Mouse (Mus musculus): ENCODE results near the gene Gm281. TPM values are rescaled to one million over a fixed set of nuclear protein-coding genes. Genes with fewer than 3 reads are reported as not detected.
"Not testable (repeated sequence)": the region's sequence is repeated elsewhere in the genome, so short reads cannot be mapped to it uniquely, and the experiment has no call there.

The Gm281 gene
- not detected in 2 replicates for polyA plus RNA-seq (2015; fragmentation: Nextera tagmentation; extraction: Ambion mirVana)

DNA sequence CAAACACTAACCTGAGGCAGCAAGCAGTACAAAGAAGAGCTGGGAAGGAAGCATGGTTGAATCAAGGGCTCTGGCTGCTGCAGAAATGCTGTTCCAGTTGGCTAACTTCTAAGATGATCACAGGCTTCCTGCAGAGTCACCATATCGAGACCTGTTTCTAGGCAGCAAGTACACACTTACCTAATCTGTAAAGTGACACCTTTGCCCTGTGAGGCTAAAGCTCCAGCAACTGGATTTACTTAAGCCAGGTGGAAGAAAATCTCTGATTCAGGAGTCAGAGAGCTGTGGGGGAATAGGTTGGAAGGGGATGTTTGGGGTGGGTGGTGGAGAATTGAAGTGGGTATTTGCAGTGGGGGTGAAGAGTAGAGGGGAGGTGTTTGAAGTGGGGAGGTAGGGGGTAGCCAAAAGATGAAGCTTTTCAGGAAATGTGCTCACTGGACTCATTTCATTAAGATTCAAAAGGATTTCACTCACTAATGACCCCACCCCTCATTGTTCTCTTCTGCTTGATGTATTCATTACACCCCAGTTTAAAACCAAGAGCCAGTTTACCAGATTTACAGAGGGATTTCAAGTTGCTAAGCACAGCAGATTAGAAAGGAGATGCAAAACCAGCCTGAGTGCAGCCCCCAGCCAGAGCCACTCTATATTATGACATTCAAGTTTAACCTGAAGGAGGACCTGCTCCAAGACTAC, at the start of gene Gm281:
Gene Gm281, minus strand, starts transcription at position 92 of the 696 bp plus-strand sequence.
- H3K9me3 ChIP-seq, result no peaks in the 10 kb centered on the region
- H3K4me2 ChIP-seq, result no peak within 1 kb of the TSS
- no peaks in the 10 kb centered on the region for H3K4me1 ChIP-seq (replicated peaks)
- H3K36me3 ChIP-seq, result no peaks in the 10 kb centered on the region
- no peaks in the 10 kb centered on the region for H3K27me3 ChIP-seq
- H3K4me3 ChIP-seq, result no peak within 1 kb of the TSS
- no peak within 1 kb of the TSS for H3K9ac ChIP-seq
- H3K27ac ChIP-seq (replicated peaks), result no peak within 1 kb of the TSS
- no peak for ATAC-seq (ENCODE audit: low FRiP score, low read depth)
- 54% methylated on average over 1 of the region's 1 CpGs for WGBS

DNA sequence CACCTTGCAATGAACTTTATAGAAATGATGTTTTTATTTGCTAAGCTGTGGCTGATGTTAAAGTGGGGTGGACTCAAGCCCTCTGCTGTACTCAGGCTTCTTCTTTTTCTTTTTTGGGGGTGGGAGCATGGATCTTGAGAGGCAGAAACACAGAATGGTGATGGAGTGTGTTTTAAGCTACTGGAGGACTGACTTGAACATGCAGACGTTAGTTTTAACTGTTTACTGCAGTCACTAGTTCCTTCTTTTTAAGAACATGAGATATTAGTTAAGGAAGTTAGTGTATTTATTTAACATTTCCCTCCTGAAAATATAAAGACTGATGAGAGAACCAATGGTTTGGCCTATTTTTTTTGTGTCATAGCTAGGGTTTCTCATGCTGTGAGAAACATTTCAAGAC, 49.2 kb upstream of the Gm281 start:
- H3K9ac ChIP-seq, result no peak overlapping the region
- no peaks in the 10 kb centered on the region for H3K27me3 ChIP-seq
- no peaks in the 10 kb centered on the region for H3K9me3 ChIP-seq
- H3K4me1 ChIP-seq (replicated peaks), result peaks cover 21% of the 10 kb centered on the region
- no peak overlapping the region for H3K4me2 ChIP-seq
- ATAC-seq (ENCODE audit: low FRiP score, low read depth), result no peak
- H3K27ac ChIP-seq (replicated peaks), result no peak overlapping the region
- H3K4me3 ChIP-seq, result no peak overlapping the region
- no peaks in the 10 kb centered on the region for H3K36me3 ChIP-seq
- WGBS, result 74% methylated on average over 1 of the region's 1 CpGs

DNA sequence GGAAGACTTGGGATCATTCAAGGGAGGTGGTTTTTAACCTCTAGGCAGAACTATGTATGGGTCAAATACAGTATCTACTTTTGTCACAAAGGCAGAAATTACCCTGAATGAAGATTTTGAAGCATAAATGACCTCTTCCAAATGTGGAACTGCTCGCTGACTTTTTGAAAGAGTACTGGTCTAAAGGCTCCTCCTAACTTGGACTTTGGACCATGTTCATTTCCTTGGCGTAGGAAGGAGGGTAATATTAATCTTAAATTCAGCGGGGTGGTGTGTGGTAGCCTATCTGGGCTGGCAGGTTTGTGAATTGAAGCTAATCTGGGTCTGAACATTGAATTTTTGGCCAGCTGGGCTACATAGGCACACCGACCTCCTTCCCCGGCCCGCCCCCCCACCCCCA, 48.2 kb upstream of the Gm281 start:
- no peak overlapping the region for H3K27ac ChIP-seq (replicated peaks)
- peaks cover 29% of the 10 kb centered on the region for H3K4me1 ChIP-seq (replicated peaks)
- H3K9me3 ChIP-seq, result no peaks in the 10 kb centered on the region
- H3K4me2 ChIP-seq, result no peak overlapping the region
- H3K36me3 ChIP-seq, result no peaks in the 10 kb centered on the region
- no peak for ATAC-seq (ENCODE audit: low FRiP score, low read depth)
- H3K4me3 ChIP-seq, result no peak overlapping the region
- 91% methylated on average over 6 of the region's 6 CpGs for WGBS
- H3K27me3 ChIP-seq, result no peaks in the 10 kb centered on the region
- no peak overlapping the region for H3K9ac ChIP-seq

DNA sequence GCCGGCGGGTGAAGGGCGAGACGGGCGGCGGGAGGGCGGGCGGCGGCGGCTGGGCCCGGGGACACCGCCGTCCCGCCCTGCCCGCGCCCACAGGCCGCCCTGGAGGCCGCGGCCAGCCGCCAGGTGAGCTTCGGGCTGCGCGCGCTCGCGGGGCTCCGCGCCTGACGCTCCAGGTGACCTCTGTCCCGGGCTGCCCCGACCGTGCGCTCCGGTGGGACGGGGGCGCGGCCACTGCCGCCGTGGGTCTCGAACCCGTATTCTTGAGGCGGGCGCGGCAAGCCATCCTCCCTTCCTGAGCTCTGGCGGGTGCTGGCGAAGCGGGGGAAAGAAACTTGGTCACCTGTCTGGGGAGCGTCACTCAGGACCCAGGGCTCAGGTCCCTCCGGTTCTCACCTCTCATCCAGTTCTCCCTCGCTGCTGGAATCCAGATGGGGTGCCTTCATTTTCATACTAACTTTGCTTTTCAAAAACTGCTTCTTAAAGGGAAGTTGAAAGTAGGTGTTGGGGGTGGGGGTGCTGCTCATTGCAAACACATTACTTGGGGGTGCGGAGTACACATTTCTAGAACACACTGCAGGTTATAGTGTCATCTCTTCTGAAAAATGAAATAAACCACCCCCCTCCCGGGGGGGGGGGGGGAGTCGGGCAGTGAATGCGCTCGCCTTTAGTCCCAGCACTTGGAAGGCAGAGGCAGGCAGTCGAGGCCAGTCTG, 47.3 kb upstream of the Gm281 start, which contains the start of the genes Atxn7 and Thoc7:
Gene Atxn7, plus strand, starts transcription at position 40 of the 712 bp plus-strand sequence.
Gene Thoc7, minus strand, starts transcription at position 452 of the 712 bp plus-strand sequence.
- peaks cover 29% of the 10 kb centered on the region for H3K4me1 ChIP-seq (replicated peaks)
- H3K4me2 ChIP-seq, result peak within 1 kb of the TSS; percentile 68
- WGBS, result 4% methylated on average over 40 of the region's 56 CpGs
- peak within 1 kb of the TSS; percentile 85 for H3K27ac ChIP-seq (replicated peaks)
- peak; percentile 68 for ATAC-seq (ENCODE audit: low FRiP score, low read depth)
- H3K36me3 ChIP-seq, result no peaks in the 10 kb centered on the region
- peak within 1 kb of the TSS; percentile 71 for H3K4me3 ChIP-seq
- no peaks in the 10 kb centered on the region for H3K27me3 ChIP-seq
- H3K9me3 ChIP-seq, result no peaks in the 10 kb centered on the region
- H3K9ac ChIP-seq, result peak within 1 kb of the TSS; percentile 92

DNA sequence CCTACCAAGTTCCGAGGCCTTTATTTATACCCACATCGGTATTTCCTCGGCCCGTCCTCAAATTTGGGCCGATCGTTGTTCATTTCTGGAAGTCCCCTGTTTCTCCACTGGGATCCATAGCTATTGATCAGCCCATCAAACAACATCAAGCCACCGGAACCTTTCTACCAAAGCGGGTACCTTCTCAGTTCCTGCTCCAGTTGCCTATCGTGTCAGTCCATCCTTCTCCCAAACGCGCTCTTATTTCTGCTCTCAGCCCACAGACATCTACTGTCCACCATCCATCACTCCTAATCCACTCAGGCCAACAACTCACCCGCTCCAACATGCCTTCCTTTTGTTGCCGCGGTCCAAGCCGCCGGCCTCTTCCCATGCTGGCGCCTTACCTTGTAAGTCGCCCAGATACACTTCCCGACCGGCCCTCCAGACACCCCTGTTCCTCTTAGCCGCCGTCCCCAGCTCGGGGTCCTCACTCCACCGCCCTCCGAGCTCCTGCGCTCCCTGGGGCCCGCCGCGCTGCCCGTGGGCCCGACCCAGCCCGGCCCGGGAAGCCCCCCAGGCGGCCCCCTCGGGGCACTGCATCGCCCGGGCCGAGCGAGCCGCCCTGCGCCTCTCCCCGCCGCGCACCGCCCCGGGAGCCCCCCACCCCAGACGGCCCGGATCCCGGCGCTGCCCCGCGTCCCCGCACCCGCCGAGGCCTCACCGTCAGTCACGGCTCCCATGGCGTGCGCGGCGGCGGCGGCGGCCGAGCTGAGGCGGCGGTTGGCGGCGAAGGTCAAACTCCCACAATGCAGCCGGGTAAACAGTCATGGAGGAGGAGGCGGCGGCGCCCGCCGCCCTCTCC, 46.4 kb upstream of the Gm281 start:
- Histone ChIP-seq H3K27ac (replicated peaks) (peak overlapping the region; percentile 85), H3K4me2 (peak overlapping the region; percentile 68), H3K9me3 (no peaks in the 10 kb centered on the region), H3K4me1 (replicated peaks) (peaks cover 29% of the 10 kb centered on the region), H3K4me3 (peak overlapping the region; percentile 71), H3K9ac (peak overlapping the region; percentile 92), H3K36me3 (no peaks in the 10 kb centered on the region), H3K27me3 (no peaks in the 10 kb centered on the region)
- ATAC-seq (ENCODE audit: low FRiP score, low read depth), result peak; percentile 90
- under 1% methylated on average over 56 of the region's 75 CpGs for WGBS

DNA sequence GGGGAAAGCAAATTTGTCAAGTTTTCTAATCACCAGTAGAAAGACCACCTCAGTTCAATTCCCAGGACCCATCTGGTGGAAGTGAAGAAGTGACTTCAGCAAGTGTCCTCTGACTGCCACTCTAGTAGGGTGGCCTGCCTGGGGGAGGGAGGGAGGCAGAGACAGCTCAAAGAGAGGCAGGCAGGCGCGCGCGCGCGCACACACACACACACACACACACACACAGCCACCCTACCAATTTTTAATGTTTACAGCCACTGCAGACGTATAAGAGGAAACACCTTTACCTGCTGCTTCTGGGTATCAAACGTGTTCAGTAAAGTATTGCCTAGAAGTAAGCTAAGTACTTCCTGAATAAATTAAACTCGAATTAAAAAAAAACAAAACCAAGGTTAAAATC, 45.8 kb upstream of the Gm281 start:
- Histone ChIP-seq H3K27me3 (no peaks in the 10 kb centered on the region), H3K36me3 (no peaks in the 10 kb centered on the region), H3K4me3 (peak overlapping the region; percentile 71), H3K9me3 (no peaks in the 10 kb centered on the region), H3K27ac (replicated peaks) (peak overlapping the region; percentile 85), H3K4me1 (replicated peaks) (peaks cover 29% of the 10 kb centered on the region), H3K4me2 (peak overlapping the region; percentile 68), H3K9ac (peak overlapping the region; percentile 92)
- under 1% methylated on average over 9 of the region's 9 CpGs for WGBS
- peak; percentile 39; the same call in 1 of the 2 replicates for ATAC-seq (ENCODE audit: low FRiP score, low read depth)

DNA sequence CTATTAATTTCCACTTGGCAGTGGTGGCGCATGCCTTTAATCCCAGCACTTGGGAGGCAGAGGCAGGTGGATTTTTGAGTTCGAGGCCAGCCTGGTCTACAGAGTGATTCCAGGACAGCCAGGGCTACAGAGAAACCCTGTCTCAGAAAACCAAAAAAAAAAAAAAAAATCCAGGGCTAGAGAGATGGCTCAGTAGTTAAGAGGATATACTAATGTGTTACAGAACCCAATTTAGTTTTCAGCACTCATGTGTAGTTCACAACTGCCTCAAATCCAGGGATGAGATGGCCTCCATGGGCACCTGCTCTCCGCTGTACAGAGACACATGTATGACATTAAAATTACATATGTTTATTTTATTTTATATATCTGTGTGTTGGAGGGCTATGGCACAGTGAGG, 37.9 kb upstream of the Gm281 start:
- peaks cover 45% of the 10 kb centered on the region for H3K36me3 ChIP-seq
- ATAC-seq (ENCODE audit: low FRiP score, low read depth), result not testable (repeated sequence)

DNA sequence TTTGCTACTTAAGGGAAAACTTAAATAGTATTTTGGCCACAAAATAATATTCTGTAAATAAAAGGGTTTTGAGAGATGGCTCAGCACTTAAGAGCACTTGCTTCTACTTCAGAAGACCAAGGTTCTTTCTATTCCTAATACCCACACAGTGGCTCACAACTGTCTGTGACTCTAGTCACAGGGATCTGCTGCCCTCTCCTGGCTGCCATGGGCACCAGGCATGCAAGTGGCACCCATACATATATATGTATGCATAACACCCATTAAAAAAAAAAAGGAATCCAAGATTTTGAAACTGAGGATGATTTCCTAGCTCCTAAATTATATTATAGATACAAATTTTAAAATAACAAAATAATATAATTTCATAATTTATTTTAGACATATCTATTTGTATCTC, 36.1 kb upstream of the Gm281 start:
- ATAC-seq (ENCODE audit: low FRiP score, low read depth), result peak; percentile 78; the same call in 1 of the 2 replicates
- H3K4me1 ChIP-seq (replicated peaks), result no peaks in the 10 kb centered on the region
- H3K27ac ChIP-seq (replicated peaks), result no peak overlapping the region
- no peak overlapping the region for H3K4me3 ChIP-seq
- no peak overlapping the region for H3K9ac ChIP-seq
- no peaks in the 10 kb centered on the region for H3K9me3 ChIP-seq
- peaks cover 45% of the 10 kb centered on the region for H3K36me3 ChIP-seq
- no peaks in the 10 kb centered on the region for H3K27me3 ChIP-seq
- H3K4me2 ChIP-seq, result no peak overlapping the region

More for the DNA sequence above, 37.9 kb upstream of the Gm281 start:
- WGBS, result 98% methylated on average over 3 of the region's 3 CpGs
- H3K27ac ChIP-seq (replicated peaks); H3K27me3 ChIP-seq; H3K4me2 ChIP-seq; H3K4me1 ChIP-seq (replicated peaks); H3K9ac ChIP-seq; H3K4me3 ChIP-seq; H3K9me3 ChIP-seq: not testable (repeated sequence)

DNA sequence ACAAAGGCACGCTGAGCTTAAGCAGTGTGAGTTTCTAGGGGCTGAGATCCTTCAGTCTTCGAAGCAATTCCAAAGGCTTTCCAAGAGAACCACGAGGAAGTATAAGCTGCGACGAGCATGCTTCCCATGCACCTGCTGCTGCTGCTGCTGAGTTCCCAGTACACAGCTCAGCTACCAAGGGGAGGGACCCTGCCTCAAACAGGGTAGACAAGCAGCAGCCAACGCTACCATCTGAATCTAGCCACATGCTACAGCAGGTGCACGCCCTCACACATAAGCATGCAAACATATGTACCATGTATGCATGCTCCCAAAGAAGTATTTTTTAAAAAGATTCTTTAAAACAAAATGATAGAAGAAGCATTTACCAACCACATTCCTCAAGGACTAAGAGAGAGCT, 34.1 kb upstream of the Gm281 start:
- no peak overlapping the region for H3K9ac ChIP-seq
- no peak for ATAC-seq (ENCODE audit: low FRiP score, low read depth)
- no peak overlapping the region for H3K4me2 ChIP-seq
- 88% methylated on average over 7 of the region's 7 CpGs for WGBS
- no peaks in the 10 kb centered on the region for H3K4me1 ChIP-seq (replicated peaks)
- H3K27ac ChIP-seq (replicated peaks), result no peak overlapping the region
- no peaks in the 10 kb centered on the region for H3K27me3 ChIP-seq
- H3K4me3 ChIP-seq, result no peak overlapping the region
- H3K36me3 ChIP-seq, result peaks cover 43% of the 10 kb centered on the region
- no peaks in the 10 kb centered on the region for H3K9me3 ChIP-seq

DNA sequence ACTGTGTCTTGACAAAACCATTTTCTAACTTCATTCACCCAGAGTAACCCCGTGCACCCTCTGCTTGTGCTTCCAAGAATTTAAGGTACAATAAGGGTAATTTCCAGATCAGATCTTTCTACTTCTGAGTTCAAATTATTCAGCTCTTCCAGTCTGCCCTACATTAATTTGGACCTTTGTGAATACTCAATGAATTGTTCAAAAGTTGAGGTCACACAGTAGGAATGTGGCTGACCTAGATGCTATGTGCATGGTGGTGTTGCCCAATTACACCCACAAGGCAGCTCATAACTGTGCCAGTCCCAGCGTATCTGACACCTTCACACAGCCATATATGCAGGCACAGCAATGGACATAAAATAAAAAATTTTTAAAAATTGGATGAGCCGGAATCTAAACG, 30.4 kb upstream of the Gm281 start:
- no peak overlapping the region for H3K4me2 ChIP-seq
- H3K36me3 ChIP-seq, result peaks cover 20% of the 10 kb centered on the region
- H3K9me3 ChIP-seq, result no peaks in the 10 kb centered on the region
- 93% methylated on average over 4 of the region's 4 CpGs for WGBS
- no peaks in the 10 kb centered on the region for H3K27me3 ChIP-seq
- H3K4me1 ChIP-seq (replicated peaks), result no peaks in the 10 kb centered on the region
- H3K27ac ChIP-seq (replicated peaks), result no peak overlapping the region
- no peak overlapping the region for H3K4me3 ChIP-seq
- ATAC-seq (ENCODE audit: low FRiP score, low read depth), result no peak
- no peak overlapping the region for H3K9ac ChIP-seq

DNA sequence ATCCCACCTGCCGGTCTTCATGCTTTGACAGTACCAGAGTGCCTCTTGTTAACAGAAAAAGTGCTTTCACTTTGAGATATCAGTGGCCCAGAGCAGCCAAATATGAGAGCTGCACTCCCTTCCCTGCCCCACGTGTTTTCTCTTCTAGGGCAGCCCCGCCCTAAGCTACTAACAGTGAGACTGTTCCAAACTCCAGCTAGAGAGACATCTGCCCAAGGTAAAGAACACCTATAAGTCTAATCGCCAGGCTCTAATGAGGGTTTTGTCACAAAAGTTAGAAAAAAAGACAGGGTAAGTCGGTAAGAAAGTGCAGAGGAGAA, 19.7 kb upstream of the Gm281 start:
- H3K4me2 ChIP-seq, result peak overlapping the region; percentile 64
- no peaks in the 10 kb centered on the region for H3K36me3 ChIP-seq
- no peaks in the 10 kb centered on the region for H3K27me3 ChIP-seq
- H3K4me3 ChIP-seq, result no peak overlapping the region
- no peak for ATAC-seq (ENCODE audit: low FRiP score, low read depth)
- no peak overlapping the region for H3K9ac ChIP-seq
- 57% methylated on average over 5 of the region's 5 CpGs for WGBS
- H3K4me1 ChIP-seq (replicated peaks), result peaks cover 9% of the 10 kb centered on the region
- H3K27ac ChIP-seq (replicated peaks), result no peak overlapping the region
- no peaks in the 10 kb centered on the region for H3K9me3 ChIP-seq

Measured in hindbrain, embryonic 15.5 days (tissue).